Comparison of ENCODE assay signal across 24 mouse cellular contexts in the genomic region with DNA sequence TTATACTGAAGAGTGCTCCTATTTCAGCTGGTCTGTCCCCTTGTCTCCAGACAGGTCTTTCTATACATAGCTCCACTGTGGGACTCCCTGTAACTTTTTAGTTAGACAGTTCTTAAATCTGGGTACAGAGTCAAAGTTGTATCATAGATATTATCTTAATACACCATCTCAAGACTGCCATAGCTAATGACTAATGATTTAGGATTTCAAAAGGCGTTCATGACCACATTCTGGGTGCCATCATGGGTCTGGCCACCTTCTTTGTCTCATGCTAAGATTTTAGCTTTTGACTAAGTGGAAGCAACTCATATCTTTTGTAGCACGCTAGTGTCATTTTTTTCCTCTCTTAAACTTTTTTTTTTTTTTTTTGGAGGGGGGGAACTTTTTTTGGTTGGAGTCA.
A peak's percentile ranks its signal among the peaks of the same experiment; 100 is the strongest.
DNase-seq lines count a peak whose midpoint lies in the region; ATAC-seq and TF ChIP-seq lines count a peak whose summit lies in the region.
"Had no signal": no experiment of that assay in that cellular context is flagged by ENCODE, and none has a peak within 500 bp of the region (broad histone marks: within the 10 kb centered on the region; RNA-seq: fewer than 3 reads in every experiment).

No protein-coding gene starts in this region.

- H3K36me3 ChIP-seq in heart, embryonic 10.5 days, result no peaks in the 10 kb centered on the region
- no peaks in the 10 kb centered on the region for H3K36me3 ChIP-seq in heart, embryonic 11.5 days (ENCODE audit: control insufficient read depth, insufficient read depth, low read length)
- H3K36me3 ChIP-seq in embryonic facial prominence, embryonic 15.5 days, result no peaks in the 10 kb centered on the region
- H3K36me3 ChIP-seq in limb, embryonic 14.5 days (ENCODE audit: control insufficient read depth, insufficient read depth, low read length), result no peaks in the 10 kb centered on the region
- no peaks in the 10 kb centered on the region for H3K36me3 ChIP-seq in liver, postnatal 0 days (replicated peaks; ENCODE audit: insufficient read depth, low read length)
- H3K36me3 ChIP-seq: forebrain, embryonic 10.5 days; heart, embryonic 15.5 days; liver, embryonic 15.5 days; midbrain, embryonic 10.5 days had no signal

- WGBS in heart, embryonic 10.5 days, result 91% methylated on average over 2 of the region's 2 CpGs
- 84% methylated on average over 2 of the region's 2 CpGs for WGBS in heart, embryonic 11.5 days (ENCODE audit: insufficient replicate concordance)
- WGBS in embryonic facial prominence, embryonic 15.5 days, result 76% methylated on average over 2 of the region's 2 CpGs
- 69% methylated on average over 2 of the region's 2 CpGs for WGBS in limb, embryonic 14.5 days
- WGBS in liver, postnatal 0 days (ENCODE audit: insufficient replicate concordance), result 81% methylated on average over 2 of the region's 2 CpGs

- H3K9me3 ChIP-seq in heart, embryonic 10.5 days, result no peaks in the 10 kb centered on the region
- no peaks in the 10 kb centered on the region for H3K9me3 ChIP-seq in heart, embryonic 11.5 days (replicated peaks; ENCODE audit: control insufficient read depth, low read length)
- no peaks in the 10 kb centered on the region for H3K9me3 ChIP-seq in embryonic facial prominence, embryonic 15.5 days (replicated peaks)
- no peaks in the 10 kb centered on the region for H3K9me3 ChIP-seq in limb, embryonic 14.5 days (ENCODE audit: control insufficient read depth, low read length)
- H3K9me3 ChIP-seq in liver, postnatal 0 days (ENCODE audit: low read length), result no peaks in the 10 kb centered on the region
- H3K9me3 ChIP-seq: forebrain, embryonic 10.5 days; heart, embryonic 15.5 days; liver, embryonic 15.5 days; midbrain, embryonic 10.5 days had no signal

- no peak overlapping the region for H3K9ac ChIP-seq in heart, embryonic 11.5 days (ENCODE audit: low read depth, low read length)
- H3K9ac ChIP-seq in embryonic facial prominence, embryonic 15.5 days, result no peak overlapping the region
- no peak overlapping the region for H3K9ac ChIP-seq in limb, embryonic 14.5 days (ENCODE audit: low read depth, low read length, severe bottlenecking)
- H3K9ac ChIP-seq in liver, postnatal 0 days (replicated peaks), result no peak overlapping the region
- H3K9ac ChIP-seq: heart, embryonic 15.5 days; hindbrain, embryonic 14.5 days; liver, embryonic 15.5 days had no signal

- no peak overlapping the region for H3K4me3 ChIP-seq in heart, embryonic 10.5 days
- no peak overlapping the region for H3K4me3 ChIP-seq in heart, embryonic 11.5 days (ENCODE audit: low read depth, low read length)
- no peak overlapping the region for H3K4me3 ChIP-seq in embryonic facial prominence, embryonic 15.5 days (replicated peaks)
- H3K4me3 ChIP-seq in limb, embryonic 14.5 days (replicated peaks; ENCODE audit: low read length), result no peak overlapping the region
- H3K4me3 ChIP-seq in liver, postnatal 0 days (ENCODE audit: low read depth, low read length), result no peak overlapping the region
- H3K4me3 ChIP-seq: forebrain, embryonic 10.5 days; heart, adult 2 months; heart, embryonic 15.5 days; liver, embryonic 15.5 days; midbrain, embryonic 10.5 days had no signal

- 0 out of 2 replicates have a peak overlapping the region, but pooled peaks have one; percentile 42 for H3K27ac ChIP-seq in heart, embryonic 10.5 days
- no peak overlapping the region for H3K27ac ChIP-seq in heart, embryonic 11.5 days (ENCODE audit: low read depth, low read length)
- H3K27ac ChIP-seq in embryonic facial prominence, embryonic 15.5 days (replicated peaks), result 0 out of 2 replicates have a peak overlapping the region, but pooled peaks have one; percentile 14
- H3K27ac ChIP-seq in limb, embryonic 14.5 days (replicated peaks; ENCODE audit: low read depth, low read length), result peak overlapping the region; percentile 53
- H3K27ac ChIP-seq in liver, postnatal 0 days (ENCODE audit: low read depth), result no peak overlapping the region
- H3K27ac ChIP-seq: hindbrain, embryonic 14.5 days; liver, embryonic 15.5 days had no signal

- peaks cover 20% of the 10 kb centered on the region for H3K4me1 ChIP-seq in heart, embryonic 10.5 days
- H3K4me1 ChIP-seq in heart, embryonic 11.5 days (ENCODE audit: control insufficient read depth, insufficient read depth, low read length), result peaks cover 17% of the 10 kb centered on the region
- H3K4me1 ChIP-seq in embryonic facial prominence, embryonic 15.5 days, result peaks cover 19% of the 10 kb centered on the region
- H3K4me1 ChIP-seq in limb, embryonic 14.5 days (ENCODE audit: control insufficient read depth, insufficient read depth, low read length), result peaks cover 34% of the 10 kb centered on the region
- peaks cover 14% of the 10 kb centered on the region for H3K4me1 ChIP-seq in liver, postnatal 0 days (ENCODE audit: insufficient read depth)

- no peak for TF ChIP-seq EP300 in liver, postnatal 0 days (IDR thresholded peaks at IDR 0.05; ENCODE audit: low read depth)

- DNase-seq in heart, embryonic 10.5 days (ENCODE audit: low spot score), result no peak
- DNase-seq in 3T3-L1 (ENCODE audit: low read depth, low spot score), result peak; percentile 63
- no peak for DNase-seq in limb, embryonic 14.5 days (ENCODE audit: low spot score)
- no peak for DNase-seq in liver, postnatal 0 days
- DNase-seq in Muller cell, postnatal 12 days (ENCODE audit: inconsistent ontology term), result no peak
- no peak for DNase-seq in urinary bladder, postnatal 14 days (ENCODE audit: low spot score)
- DNase-seq: adrenal gland, postnatal 10 days; cerebellum, adult 8-10 months; gastrocnemius, postnatal 36 days; heart, adult 2 months; heart, postnatal 4 days; kidney, adult 2 months; kidney, postnatal 10 days; liver; thymus, postnatal 14 days had no signal

- no peaks in the 10 kb centered on the region for H3K27me3 ChIP-seq in heart, embryonic 10.5 days (ENCODE audit: insufficient read depth, poor library complexity, severe bottlenecking)
- no peaks in the 10 kb centered on the region for H3K27me3 ChIP-seq in heart, embryonic 11.5 days (ENCODE audit: control insufficient read depth, insufficient read depth, low read length)
- no peaks in the 10 kb centered on the region for H3K27me3 ChIP-seq in embryonic facial prominence, embryonic 15.5 days
- H3K27me3 ChIP-seq in limb, embryonic 14.5 days (ENCODE audit: control insufficient read depth, insufficient read depth, low read length), result no peaks in the 10 kb centered on the region
- H3K27me3 ChIP-seq in liver, postnatal 0 days (ENCODE audit: insufficient read depth, low read length), result no peaks in the 10 kb centered on the region
- H3K27me3 ChIP-seq: heart, embryonic 15.5 days; liver, embryonic 15.5 days had no signal

- no peak overlapping the region for H3K4me2 ChIP-seq in heart, embryonic 11.5 days
- no peak overlapping the region for H3K4me2 ChIP-seq in embryonic facial prominence, embryonic 15.5 days (replicated peaks)
- H3K4me2 ChIP-seq in limb, embryonic 14.5 days (replicated peaks; ENCODE audit: low read depth, low read length, severe bottlenecking), result no peak overlapping the region
- no peak overlapping the region for H3K4me2 ChIP-seq in liver, postnatal 0 days (ENCODE audit: low read depth, low read length)
- H3K4me2 ChIP-seq: heart, embryonic 15.5 days; hindbrain, embryonic 14.5 days; liver, embryonic 15.5 days had no signal

- no peak for ATAC-seq in heart, embryonic 11.5 days (replicated peaks; ENCODE audit: insufficient number of reproducible peaks, low FRiP score, low TSS enrichment)
- ATAC-seq in embryonic facial prominence, embryonic 15.5 days (ENCODE audit: insufficient number of reproducible peaks, low FRiP score, low TSS enrichment, low read depth), result no peak
- no peak for ATAC-seq in limb, embryonic 14.5 days (ENCODE audit: low FRiP score, low read depth)
- no peak for ATAC-seq in liver, postnatal 0 days
- ATAC-seq: forebrain, embryonic 16.5 days; inflammation-experienced regulatory T-cells, adult 6 months had no signal

- TF ChIP-seq CTCF in liver, postnatal 0 days (IDR thresholded peaks at IDR 0.05; ENCODE audit: low read depth), result no peak

- no peak for TF ChIP-seq POLR2A in limb, embryonic 14.5 days (IDR thresholded peaks at IDR 0.05; ENCODE audit: borderline replicate concordance, extremely low read depth, insufficient read depth, insufficient read length)

Comparison
In these comparisons a context has a peak if more than half of its experiments do, and no peak if none do; other contexts are left out.
1. H3K27ac ChIP-seq: peak in heart, embryonic 10.5 days (single experiment), embryonic facial prominence, embryonic 15.5 days (single experiment) and limb, embryonic 14.5 days (single experiment); none in heart, embryonic 11.5 days (single experiment) and liver, postnatal 0 days (single experiment).